8 mouse cellular contexts compared by ENCODE assay signal in the genomic region with DNA sequence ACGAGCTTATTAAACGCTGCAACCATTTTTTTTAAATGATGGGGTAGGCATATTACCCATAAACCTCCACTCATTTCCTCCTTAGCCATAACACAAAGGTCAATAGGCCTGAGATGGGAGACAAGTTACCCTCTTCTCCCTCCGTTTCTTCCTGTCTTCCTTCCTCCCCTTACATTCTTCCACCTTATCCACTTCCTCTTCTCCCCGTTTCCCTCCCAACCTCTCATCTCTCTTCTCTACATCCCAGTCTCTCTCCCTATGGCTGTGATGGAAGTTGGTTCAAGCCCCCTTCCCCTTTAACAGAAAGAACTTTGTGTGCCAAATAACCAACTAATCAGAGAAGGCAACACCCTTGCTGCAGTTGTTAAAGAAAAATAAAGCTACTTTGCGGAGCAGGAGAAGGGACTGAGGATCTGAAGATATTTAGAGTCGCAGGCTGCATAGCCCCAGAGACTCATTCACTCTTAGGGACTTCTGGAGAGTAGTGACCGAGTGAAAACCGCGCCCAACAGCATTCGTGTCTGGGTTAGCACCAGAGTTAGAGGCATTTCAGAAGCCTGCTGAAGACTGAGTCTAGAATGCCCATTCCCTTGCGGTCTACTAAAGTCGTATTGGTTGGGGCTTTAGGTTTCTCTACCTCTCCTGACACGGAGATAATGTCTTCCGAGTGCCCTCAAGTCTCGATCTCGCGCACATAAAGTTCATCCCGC. TPM values are rescaled to one million over a fixed set of nuclear protein-coding genes. Genes with fewer than 3 reads are reported as not detected.
DNase-seq lines count a peak whose midpoint lies in the region; ATAC-seq and TF ChIP-seq lines count a peak whose summit lies in the region.

No protein-coding gene starts in this region.

- H3K27ac ChIP-seq in heart, embryonic 11.5 days (ENCODE audit: low read depth, low read length): peak overlapping the region; percentile 51; the same call in 1 of the 2 replicates
- H3K27ac ChIP-seq in ES-E14 (ENCODE audit: insufficient read depth, low read depth, low read length, poor library complexity, severe bottlenecking): no peak overlapping the region
- peak overlapping the region; percentile 52 for H3K27ac ChIP-seq in heart, postnatal 0 days (ENCODE audit: low read depth)
- no peak overlapping the region for H3K27ac ChIP-seq in liver, embryonic 16.5 days (ENCODE audit: low read length)

- ATAC-seq in heart, embryonic 11.5 days (replicated peaks; ENCODE audit: insufficient number of reproducible peaks, low FRiP score, low TSS enrichment): no peak
- ATAC-seq in heart, postnatal 0 days (ENCODE audit: insufficient read depth, low read depth): no peak; the same call in 1 of the 2 replicates
- no peak for ATAC-seq in liver, embryonic 16.5 days (ENCODE audit: low read depth)
- no peak for ATAC-seq in cerebellum, adult (ENCODE audit: insufficient number of reproducible peaks, low FRiP score, low TSS enrichment)

- 6% methylated on average over 18 of the region's 18 CpGs for WGBS in heart, embryonic 11.5 days (ENCODE audit: insufficient replicate concordance)
- WGBS in heart, postnatal 0 days: 7% methylated on average over 18 of the region's 18 CpGs
- 6% methylated on average over 18 of the region's 18 CpGs for WGBS in liver, embryonic 16.5 days (ENCODE audit: insufficient replicate concordance)

- H3K36me3 ChIP-seq in heart, embryonic 11.5 days (ENCODE audit: control insufficient read depth, insufficient read depth, low read length): no peaks in the 10 kb centered on the region
- no peaks in the 10 kb centered on the region for H3K36me3 ChIP-seq in ES-E14 (ENCODE audit: control insufficient read depth, insufficient read depth, low read length, poor library complexity, severe bottlenecking)
- no peaks in the 10 kb centered on the region for H3K36me3 ChIP-seq in heart, postnatal 0 days (replicated peaks; ENCODE audit: control insufficient read depth, insufficient read depth, low read length)
- no peaks in the 10 kb centered on the region for H3K36me3 ChIP-seq in liver, embryonic 16.5 days (ENCODE audit: control insufficient read depth, insufficient read depth)

- H3K4me2 ChIP-seq in heart, embryonic 11.5 days: peak overlapping the region; percentile 92
- H3K4me2 ChIP-seq in heart, postnatal 0 days (ENCODE audit: low read depth, low read length): peak overlapping the region; percentile 68
- H3K4me2 ChIP-seq in liver, embryonic 16.5 days (ENCODE audit: low read depth, low read length): peak overlapping the region; percentile 36

- in situ Hi-C loops in ES-E14 (cut with MboI; ENCODE audit: low sequenced_read_pairs in 2 of 2, unreplicated experiment in 2 of 2): no loop called here

- intact Hi-C loops in heart, postnatal 25 days (cut with DNase I): no loop called here

- H3K4me3 ChIP-seq in heart, embryonic 11.5 days (ENCODE audit: low read depth, low read length): peak overlapping the region; percentile 50
- peak overlapping the region; percentile 66 to 80 for H3K4me3 ChIP-seq in ES-E14 (ENCODE audit: insufficient read depth in 1 of 2, low read depth in 1 of 2, low read length in 2 of 2, poor library complexity in 1 of 2, severe bottlenecking in 1 of 2)
- H3K4me3 ChIP-seq in heart, postnatal 0 days (ENCODE audit: low read depth, low read length): peak overlapping the region; percentile 78
- 0 out of 2 replicates have a peak overlapping the region, but pooled peaks have one; percentile 26 for H3K4me3 ChIP-seq in liver, embryonic 16.5 days (ENCODE audit: low read depth, low read length)

- TF ChIP-seq CTCF in heart, postnatal 0 days (IDR thresholded peaks at IDR 0.05; ENCODE audit: low read depth): no peak

- no peak for DNase-seq in heart, postnatal 25 days (ENCODE audit: low spot score)
- no peak for DNase-seq in ES-E14 (ENCODE audit: low read depth, low spot score)
- DNase-seq in heart, postnatal 0 days (ENCODE audit: low spot score): no peak
- no peak for DNase-seq in left cerebral cortex, adult 11 months (ENCODE audit: low spot score)
- no peak for DNase-seq in T-cell, adult 2 months (ENCODE audit: low spot score)

- H3K9me3 ChIP-seq in heart, embryonic 11.5 days (replicated peaks; ENCODE audit: control insufficient read depth, low read length): no peaks in the 10 kb centered on the region
- H3K9me3 ChIP-seq in ES-E14 (ENCODE audit: control insufficient read depth, insufficient read depth, low read depth, low read length): no peaks in the 10 kb centered on the region
- H3K9me3 ChIP-seq in heart, postnatal 0 days (replicated peaks; ENCODE audit: control insufficient read depth, low read length): no peaks in the 10 kb centered on the region
- H3K9me3 ChIP-seq in liver, embryonic 16.5 days (replicated peaks; ENCODE audit: control insufficient read depth, low read length): no peaks in the 10 kb centered on the region

- H3K9ac ChIP-seq in heart, embryonic 11.5 days (ENCODE audit: low read depth, low read length): peak overlapping the region; percentile 62
- no peak overlapping the region; the same call in 1 of the 2 replicates for H3K9ac ChIP-seq in ES-E14 (ENCODE audit: insufficient read depth, low read depth, low read length, poor library complexity, severe bottlenecking)
- no peak overlapping the region for H3K9ac ChIP-seq in heart, postnatal 0 days (replicated peaks; ENCODE audit: low read depth, low read length)
- no peak overlapping the region for H3K9ac ChIP-seq in liver, embryonic 16.5 days (ENCODE audit: low read depth, low read length)

- H3K4me1 ChIP-seq in heart, embryonic 11.5 days (ENCODE audit: control insufficient read depth, insufficient read depth, low read length): peaks cover 19% of the 10 kb centered on the region
- H3K4me1 ChIP-seq in ES-E14 (ENCODE audit: control insufficient read depth in 2 of 2, insufficient read depth in 2 of 2, low read length in 2 of 2, poor library complexity in 1 of 2): peaks cover 0 to 14% of the 10 kb centered on the region in 2 experiments; a peak in 2 of 4 replicates
- H3K4me1 ChIP-seq in heart, postnatal 0 days (ENCODE audit: control insufficient read depth, insufficient read depth): peaks cover 5% of the 10 kb centered on the region; the same call in 1 of the 2 replicates
- H3K4me1 ChIP-seq in liver, embryonic 16.5 days (ENCODE audit: control insufficient read depth, low read depth, low read length): no peaks in the 10 kb centered on the region; the same call in none of the 2 replicates

- H3K27me3 ChIP-seq in heart, embryonic 11.5 days (ENCODE audit: control insufficient read depth, insufficient read depth, low read length): peaks cover 54% of the 10 kb centered on the region
- peaks cover 82% of the 10 kb centered on the region for H3K27me3 ChIP-seq in heart, postnatal 0 days (ENCODE audit: control insufficient read depth, insufficient read depth, low read length)
- H3K27me3 ChIP-seq in liver, embryonic 16.5 days (ENCODE audit: control insufficient read depth, insufficient read depth, low read depth, low read length): peaks cover 95% of the 10 kb centered on the region

- TF ChIP-seq EP300 in heart, postnatal 0 days (IDR thresholded peaks at IDR 0.05; ENCODE audit: low read depth): no peak

TF ChIP-seq in ES-E14, 5 proteins besides CTCF, POLR2A, EP300 and RAD21:
- no peak for TF ChIP-seq ZC3H11A (IDR thresholded peaks at IDR 0.05; ENCODE audit: borderline replicate concordance, low read depth, low read length)

RNA-seq across cellular contexts. Expression of gene Ebf1, which starts 0.9 kb away (rescaled TPM):
- 14.5 and 16.1 TPM in 2 replicates for polyA plus RNA-seq in heart, embryonic 11.5 days (2014; fragmentation: Nextera tagmentation; extraction: Ambion mirVana)
- 10 to 100 TPM in 1 of 2 experiments, 1 to 10 TPM in 1; 10.0 to 13.8 TPM for total RNA-seq in heart, postnatal 25 days (2021)
- 1.6 and 3.2 TPM in 2 replicates for total RNA-seq in ES-E14 (2012; rRNA removed)
- total RNA-seq in heart, postnatal 0 days (2014; rRNA removed; ENCODE audit: low replicate concordance): 8.1 and 12.8 TPM in 2 replicates
- 10.4 and 10.5 TPM in 2 replicates for polyA plus RNA-seq in heart, postnatal 0 days (2015; fragmentation: Nextera tagmentation; extraction: Ambion mirVana)
- polyA plus RNA-seq in liver, embryonic 16.5 days (2015; fragmentation: Nextera tagmentation; extraction: Ambion mirVana): 2.2 and 2.8 TPM in 2 replicates

Comparison
In these comparisons a context has a peak if more than half of its experiments do, and no peak if none do; other contexts are left out.
1. H3K27ac ChIP-seq: peak in heart, embryonic 11.5 days (single experiment) and heart, postnatal 0 days (single experiment); none in ES-E14 (single experiment) and liver, embryonic 16.5 days (single experiment).
2. H3K4me2 ChIP-seq: peak in every context shown above with its lines; median percentile 92 in heart, embryonic 11.5 days; 68 in heart, postnatal 0 days; 36 in liver, embryonic 16.5 days.
3. H3K4me3 ChIP-seq: peak in every context shown above with its lines; median percentile 78 in heart, postnatal 0 days; 73 in ES-E14; 50 in heart, embryonic 11.5 days; 26 in liver, embryonic 16.5 days.